Mouse (Mus musculus) liver, postnatal 0 days (tissue): Measurements from ENCODE around the gene Olfr1031.

ENCODE experiments used
- CTCF ChIP-seq: sonication (generic); IDR thresholded peaks from 2 replicates; pipeline ENCODE4 v1.5.1; 2016; ENCODE audit warnings: antibody characterized with exemption, low read depth
- EP300 ChIP-seq: IDR thresholded peaks from 2 replicates; pipeline ENCODE4 v1.6.1; 2016; ENCODE audit warnings: antibody characterized with exemption, low read depth, mild to moderate bottlenecking

DNA sequence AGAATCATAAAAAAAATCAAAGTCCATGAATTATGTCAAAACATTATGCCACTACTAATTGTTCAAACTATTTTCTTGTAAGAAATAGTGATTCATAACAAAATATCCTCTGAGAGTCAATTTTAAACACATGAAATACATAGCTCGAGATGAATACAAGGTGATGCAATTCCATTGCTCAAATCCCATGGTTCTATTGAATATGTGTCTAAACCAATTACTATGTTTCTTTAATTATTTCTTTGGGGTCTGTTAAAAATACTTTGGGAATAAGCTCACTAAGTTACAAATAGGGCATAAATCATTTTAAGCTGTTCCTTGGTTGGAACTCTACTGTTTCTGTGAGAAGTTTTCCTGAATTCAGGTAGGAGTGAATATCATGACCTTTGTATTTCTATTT, 11.1 kb upstream of the Olfr1031 start, which contains the start of gene Olfr1030:
- no peak for TF ChIP-seq EP300
- TF ChIP-seq CTCF, result no peak
